Mouse (Mus musculus) kidney, embryonic 14.5 days (tissue): Measurements from ENCODE around the gene Olr1. TPM values are rescaled to one million over a fixed set of nuclear protein-coding genes. Genes with fewer than 3 reads are reported as not detected.
"Not testable (repeated sequence)": the region's sequence is repeated elsewhere in the genome, so short reads cannot be mapped to it uniquely, and the experiment has no call there.

Experiments used
- ATAC-seq: fragments of 200-750 bp; cut with Nextera tagmentation; 2 replicates; pipeline ENCODE4 v1.8.0; 2017; ENCODE audit warnings: moderate number of reproducible peaks, mild to moderate bottlenecking, moderate TSS enrichment, moderate library complexity; ENCODE audit not compliant: low FRiP score, low TSS enrichment
- H3K27ac ChIP-seq: fragments of 300-500 bp; sonication (generic); 2 replicates; pipeline ENCODE4 v1.5.1; 2014; ENCODE audit warnings: low read depth, mild to moderate bottlenecking, low read length, moderate library complexity, mixed read lengths
- H3K27me3 ChIP-seq: fragments of 300-500 bp; sonication (generic); 2 replicates; pipeline ENCODE4 v1.6.1; 2014; ENCODE audit warnings: mild to moderate bottlenecking, low read length; ENCODE audit not compliant: control insufficient read depth, insufficient read depth
- H3K36me3 ChIP-seq: fragments of 300-500 bp; sonication (generic); 2 replicates; pipeline ENCODE4 v1.6.1; 2014; ENCODE audit warnings: low read length, mixed read lengths; ENCODE audit not compliant: control insufficient read depth, insufficient read depth
- H3K4me1 ChIP-seq: fragments of 300-500 bp; sonication (generic); 2 replicates; pipeline ENCODE4 v1.6.1; 2014; ENCODE audit warnings: low read length, mixed read lengths; ENCODE audit not compliant: control insufficient read depth, insufficient read depth
- H3K4me2 ChIP-seq: fragments of 300-500 bp; sonication (generic); replicated peaks from 2 replicates; pipeline ENCODE4 v1.6.1; 2014; ENCODE audit warnings: low read depth, mild to moderate bottlenecking, low read length
- H3K4me3 ChIP-seq: fragments of 300-500 bp; sonication (generic); 2 replicates; pipeline ENCODE4 v1.5.1; 2014; ENCODE audit warnings: mild to moderate bottlenecking, low read length
- H3K9ac ChIP-seq: fragments of 300-500 bp; sonication (generic); 2 replicates; pipeline ENCODE4 v1.6.1; 2014; ENCODE audit warnings: low read depth, mild to moderate bottlenecking, low read length, moderate library complexity
- H3K9me3 ChIP-seq: fragments of 300-500 bp; sonication (generic); 2 replicates; pipeline ENCODE4 v1.6.1; 2016; ENCODE audit warnings: low read length; ENCODE audit not compliant: control insufficient read depth
- WGBS: fragments of 180-500 bp; shearing (Covaris S2); extraction: QIAGEN DNeasy Blood & Tissue Kit; methylation state at CpG from one replicate; pipeline ENCODE4 v1.1.7; 2014; 5-methylcytosine and 5-hydroxymethylcytosine counted together
- polyA plus RNA-seq: library from polyadenylated mRNA; unstranded; fragments of >200 nt; fragmentation: Nextera tagmentation; extraction: Ambion mirVana; gene quantifications from 2 replicates; pipeline ENCODE4 v1.2.1, GENCODE M21; 2014

Olr1 gene
- polyA plus RNA-seq, 1 experiment from 2014 or later, result not detected

DNA sequence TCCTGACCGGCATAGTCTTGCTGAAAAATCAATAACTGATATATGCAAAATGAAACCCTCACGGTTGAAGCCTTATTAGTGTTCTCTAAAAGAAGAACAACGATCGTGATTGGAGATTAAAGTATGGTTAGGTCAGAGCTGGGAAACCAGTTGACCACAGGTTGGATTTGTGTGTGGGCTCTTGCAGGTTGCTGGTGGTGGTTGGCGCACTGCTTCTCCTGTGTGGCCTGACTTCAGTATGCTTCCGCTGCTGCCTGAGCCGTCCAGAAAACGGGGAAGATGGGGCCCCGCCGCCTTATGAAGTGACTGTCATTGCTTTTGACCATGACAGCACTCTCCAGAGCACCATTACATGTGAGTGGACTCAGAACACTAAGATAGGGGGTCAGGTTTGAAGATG lies 9.4 kb upstream of the Olr1 start:
- H3K9ac ChIP-seq, result no peak overlapping the region
- no peak for ATAC-seq
- no peaks in the 10 kb centered on the region for H3K36me3 ChIP-seq
- 91% methylated on average over 10 of the region's 10 CpGs for WGBS
- H3K4me3 ChIP-seq, result no peak overlapping the region
- no peaks in the 10 kb centered on the region for H3K9me3 ChIP-seq
- H3K4me1 ChIP-seq, result peaks cover 12% of the 10 kb centered on the region; the same call in 1 of the 2 replicates
- no peaks in the 10 kb centered on the region for H3K27me3 ChIP-seq
- H3K4me2 ChIP-seq, result no peak overlapping the region
- H3K27ac ChIP-seq, result no peak overlapping the region

DNA sequence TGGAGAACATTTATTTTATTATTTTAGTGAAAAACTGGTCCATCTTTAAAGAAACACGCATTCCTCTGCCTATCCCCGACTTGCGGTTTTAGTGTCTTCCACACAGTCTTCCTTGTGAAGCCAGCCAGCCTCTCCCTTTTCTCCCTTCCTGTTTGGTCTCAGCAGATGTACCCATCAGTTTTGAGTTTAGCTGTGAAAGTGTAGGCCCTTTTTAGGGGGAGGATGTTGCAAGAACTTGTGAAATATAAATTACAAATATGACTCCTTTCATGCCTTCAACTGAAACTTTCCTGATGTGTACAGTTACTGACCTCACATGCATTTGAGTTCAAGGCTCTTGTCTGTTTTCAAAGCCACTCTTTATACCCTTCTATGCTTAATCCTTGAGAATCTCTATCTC lies 8.1 kb upstream of the Olr1 start:
- Histone ChIP-seq H3K9me3 (no peaks in the 10 kb centered on the region), H3K9ac (no peak overlapping the region), H3K4me1 (peaks cover 12% of the 10 kb centered on the region; the same call in 1 of the 2 replicates), H3K36me3 (no peaks in the 10 kb centered on the region), H3K27me3 (no peaks in the 10 kb centered on the region), H3K4me3 (no peak overlapping the region), H3K4me2 (no peak overlapping the region), H3K27ac (no peak overlapping the region)
- WGBS, result 79% methylated on average over 3 of the region's 3 CpGs
- no peak for ATAC-seq

DNA sequence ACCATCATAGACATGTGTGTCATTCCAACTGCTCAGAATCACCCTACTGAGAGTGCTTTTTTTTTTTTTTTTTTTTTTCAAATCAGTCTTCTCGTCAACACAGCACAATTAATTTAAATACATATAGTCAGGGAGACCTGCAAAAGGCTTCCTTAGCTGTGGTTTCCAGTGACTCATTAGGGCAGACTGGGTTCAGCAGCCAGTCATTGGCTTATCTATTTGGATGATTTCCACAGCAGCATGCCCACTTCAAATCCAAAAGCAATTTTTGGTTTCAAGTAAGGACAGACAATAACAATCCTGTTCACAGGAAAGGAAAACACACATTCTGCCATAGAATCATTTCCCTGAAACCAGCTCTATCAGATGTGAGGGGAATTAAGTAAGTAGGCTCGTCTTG lies 7.4 kb upstream of the Olr1 start:
- Histone ChIP-seq H3K27me3 (no peaks in the 10 kb centered on the region), H3K9me3 (no peaks in the 10 kb centered on the region), H3K27ac (no peak overlapping the region), H3K36me3 (no peaks in the 10 kb centered on the region), H3K4me2 (no peak overlapping the region), H3K9ac (no peak overlapping the region), H3K4me3 (no peak overlapping the region), H3K4me1 (peaks cover 12% of the 10 kb centered on the region; the same call in 1 of the 2 replicates)
- no peak for ATAC-seq
- WGBS, result 75% methylated on average over 2 of the region's 2 CpGs

DNA sequence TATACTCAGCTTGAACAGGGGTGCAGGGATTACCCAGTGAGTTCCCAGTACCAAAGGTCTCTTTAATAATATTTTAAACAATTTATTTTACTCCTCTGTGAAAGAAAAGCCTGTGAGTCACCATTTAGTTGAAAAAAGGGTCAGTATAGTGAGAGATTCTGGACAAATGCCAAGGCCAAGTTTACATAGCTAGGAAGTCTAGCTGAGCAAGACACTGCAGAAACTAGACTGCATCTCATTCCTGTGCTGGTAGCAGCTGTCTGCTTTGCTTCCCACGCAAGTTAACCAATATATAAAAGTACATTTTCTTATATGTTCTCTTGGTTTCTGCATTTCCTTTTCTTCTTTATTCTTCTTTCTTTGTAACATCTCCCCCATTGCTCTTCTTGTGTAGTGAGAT lies 6.4 kb upstream of the Olr1 start:
- Histone ChIP-seq H3K27ac (no peak overlapping the region; the same call in 1 of the 2 replicates), H3K4me3 (no peak overlapping the region)
- ATAC-seq, result no peak

DNA sequence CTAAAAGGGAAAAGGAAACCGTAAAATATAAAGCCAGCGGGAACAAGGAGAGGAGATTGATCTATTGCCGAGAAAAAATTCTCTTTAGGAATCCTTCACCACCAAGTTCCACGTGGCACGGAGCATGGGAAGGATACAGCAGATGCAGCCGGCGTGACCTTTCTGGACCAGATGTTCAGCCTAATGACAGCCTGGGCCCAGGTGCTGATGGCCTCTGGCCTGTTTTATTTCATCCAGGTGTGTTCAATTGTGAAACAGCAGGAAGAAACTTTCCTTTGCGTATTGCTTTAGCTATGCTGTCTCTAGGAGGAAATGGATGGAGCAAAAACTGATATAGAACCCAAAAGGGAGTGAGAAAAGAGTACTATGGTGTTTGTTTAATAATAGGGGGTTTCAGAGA lies 5.9 kb upstream of the Olr1 start:
- Histone ChIP-seq H3K4me3 (no peak overlapping the region), H3K27ac (peak overlapping the region; percentile 33; the same call in 1 of the 2 replicates), H3K4me1 (peaks cover 12% of the 10 kb centered on the region; the same call in 1 of the 2 replicates), H3K27me3 (no peaks in the 10 kb centered on the region), H3K9me3 (no peaks in the 10 kb centered on the region), H3K4me2 (no peak overlapping the region; the same call in 1 of the 2 replicates), H3K9ac (0 out of 2 replicates have a peak overlapping the region, but pooled peaks have one; percentile 19), H3K36me3 (no peaks in the 10 kb centered on the region)
- 40% methylated on average over 8 of the region's 8 CpGs for WGBS
- no peak for ATAC-seq

More for the DNA sequence above, 6.4 kb upstream of the Olr1 start:
- WGBS, result 48% methylated on average over 1 of the region's 1 CpGs
- Histone ChIP-seq H3K36me3 (no peaks in the 10 kb centered on the region), H3K4me2 (no peak overlapping the region), H3K27me3 (no peaks in the 10 kb centered on the region), H3K4me1 (peaks cover 12% of the 10 kb centered on the region; the same call in 1 of the 2 replicates), H3K9me3 (no peaks in the 10 kb centered on the region), H3K9ac (no peak overlapping the region)

DNA sequence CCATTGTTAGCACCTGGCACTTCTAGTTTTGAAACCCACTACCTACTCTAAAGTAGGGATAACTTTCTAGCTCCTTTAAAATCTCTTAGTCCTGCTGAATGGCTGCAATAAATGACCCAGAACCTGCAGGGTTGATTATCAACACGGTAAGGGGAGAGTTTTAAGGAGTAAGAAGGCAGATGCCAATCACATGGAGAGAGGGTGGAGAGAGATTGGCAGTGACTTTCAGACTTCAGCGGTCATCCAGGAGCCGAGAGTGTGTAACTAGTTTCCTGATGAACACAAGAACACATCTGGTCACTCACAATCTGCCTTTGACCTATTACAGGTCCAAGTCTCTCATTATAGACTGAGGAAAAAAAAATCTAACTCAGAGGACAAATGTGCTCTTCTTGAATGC lies 5.4 kb upstream of the Olr1 start, which contains the start of gene Tmem52b:
Gene Tmem52b (plus strand): TSS at position 189 of the 400 bp plus-strand sequence.
- H3K4me2 ChIP-seq, result no peak within 1 kb of the TSS; the same call in 1 of the 2 replicates
- peak within 1 kb of the TSS; percentile 33; the same call in 1 of the 2 replicates for H3K27ac ChIP-seq
- H3K4me3 ChIP-seq, result no peak within 1 kb of the TSS
- ATAC-seq, result no peak
- no peaks in the 10 kb centered on the region for H3K27me3 ChIP-seq
- 31% methylated on average over 3 of the region's 3 CpGs for WGBS
- 0 out of 2 replicates have a peak within 1 kb of the TSS, but pooled peaks have one; percentile 19 for H3K9ac ChIP-seq
- H3K36me3 ChIP-seq, result no peaks in the 10 kb centered on the region
- H3K4me1 ChIP-seq, result peaks cover 12% of the 10 kb centered on the region; the same call in 1 of the 2 replicates
- no peaks in the 10 kb centered on the region for H3K9me3 ChIP-seq

DNA sequence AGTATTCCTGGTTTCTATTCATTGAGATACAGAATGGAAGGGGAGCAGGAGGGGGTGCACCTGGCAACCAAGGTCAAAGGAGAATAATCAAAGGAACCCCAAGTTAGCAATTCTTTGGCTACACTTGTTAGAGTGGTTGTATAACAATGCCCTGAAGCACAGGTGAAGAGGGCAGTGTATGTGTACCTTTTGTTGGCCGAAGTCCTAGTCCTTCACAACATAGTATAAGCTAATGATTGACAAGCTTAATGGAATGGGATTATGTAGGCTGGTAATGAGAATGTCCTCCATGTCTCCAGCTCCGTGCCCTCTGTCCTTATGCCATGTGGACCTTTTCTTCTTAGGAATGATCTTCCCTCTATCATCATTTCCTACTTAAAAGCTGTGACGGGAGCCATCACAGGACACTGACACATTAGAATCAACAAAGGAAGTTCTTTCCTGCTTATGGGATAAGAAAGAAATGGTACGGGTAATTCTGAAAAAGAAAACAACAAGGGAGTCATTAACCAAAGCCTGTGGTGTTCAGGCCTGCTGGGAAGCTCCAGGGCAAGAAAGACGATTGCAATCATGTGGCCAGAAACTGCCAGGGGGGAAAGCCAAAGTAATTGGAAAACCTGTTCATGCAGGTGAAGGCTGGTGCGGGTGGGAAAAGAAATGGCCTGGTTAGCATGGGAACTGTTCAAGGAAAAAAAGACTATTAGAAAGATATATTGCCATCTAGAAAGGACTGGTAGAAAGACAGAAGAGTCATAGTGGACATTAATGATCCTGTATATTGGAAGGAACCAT lies 3.4 kb upstream of the Olr1 start:
- H3K4me2 ChIP-seq, result no peak overlapping the region
- ATAC-seq, result peak; percentile 36; the same call in 1 of the 2 replicates

DNA sequence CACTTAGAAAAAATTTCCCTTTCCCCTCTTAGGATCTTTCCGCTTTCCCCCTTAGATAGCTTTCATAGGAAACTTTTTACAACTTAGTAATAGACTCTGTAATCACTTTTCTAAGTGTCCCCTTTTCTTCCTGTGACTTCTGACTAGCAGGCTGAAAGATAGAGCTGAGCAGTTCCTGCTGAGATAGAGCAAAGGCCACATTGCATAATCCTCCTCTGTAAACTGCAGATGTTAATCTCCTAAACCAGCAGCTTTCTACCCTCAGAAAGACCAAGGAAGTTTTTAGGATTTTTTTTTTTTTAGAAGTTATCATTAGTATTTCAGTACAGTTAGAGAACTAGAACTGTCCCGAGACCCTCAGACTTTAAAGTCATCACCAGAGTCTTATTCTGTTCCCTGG lies 3.5 kb downstream of the Olr1 start:
- ATAC-seq, result no peak
- no peak overlapping the region for H3K27ac ChIP-seq
- H3K4me2 ChIP-seq, result no peak overlapping the region
- no peak overlapping the region for H3K4me3 ChIP-seq
- WGBS, result 85% methylated on average over 2 of the region's 2 CpGs
- no peaks in the 10 kb centered on the region for H3K4me1 ChIP-seq
- H3K27me3 ChIP-seq, result no peaks in the 10 kb centered on the region
- no peak overlapping the region for H3K9ac ChIP-seq
- peaks cover 3% of the 10 kb centered on the region; the same call in 1 of the 2 replicates for H3K9me3 ChIP-seq
- H3K36me3 ChIP-seq, result no peaks in the 10 kb centered on the region

More for the DNA sequence above, 3.4 kb upstream of the Olr1 start:
- H3K4me1 ChIP-seq, result peaks cover 12% of the 10 kb centered on the region; the same call in 1 of the 2 replicates
- H3K4me3 ChIP-seq, result no peak overlapping the region
- H3K36me3 ChIP-seq, result no peaks in the 10 kb centered on the region
- H3K27me3 ChIP-seq, result no peaks in the 10 kb centered on the region
- 58% methylated on average over 6 of the region's 6 CpGs for WGBS
- peak overlapping the region; percentile 14; the same call in 1 of the 2 replicates for H3K27ac ChIP-seq
- H3K9ac ChIP-seq, result no peak overlapping the region
- H3K9me3 ChIP-seq, result no peaks in the 10 kb centered on the region

DNA sequence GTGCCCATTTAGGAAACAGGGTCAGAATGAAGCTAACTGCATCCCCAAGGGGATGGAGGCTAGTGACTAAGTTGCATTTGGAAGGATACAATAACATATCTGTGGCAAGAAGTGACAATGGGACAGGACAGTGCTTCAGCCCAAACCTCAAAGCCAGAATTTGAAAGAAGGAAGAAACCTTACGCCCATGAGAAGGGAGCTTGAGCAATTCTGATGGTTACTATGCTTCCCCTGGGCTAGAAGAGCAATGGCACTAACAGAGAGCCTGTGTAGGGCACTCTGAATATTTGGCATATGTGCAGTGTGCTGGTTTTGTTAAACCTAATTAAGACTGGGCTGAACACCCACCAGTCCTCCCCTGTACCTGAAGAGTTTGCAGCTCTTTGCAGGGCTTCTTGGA lies 7.4 kb downstream of the Olr1 start:
- ATAC-seq, H3K27ac ChIP-seq, H3K36me3 ChIP-seq, H3K9ac ChIP-seq, H3K4me3 ChIP-seq, H3K4me1 ChIP-seq, H3K27me3 ChIP-seq, H3K4me2 ChIP-seq, H3K9me3 ChIP-seq: not testable (repeated sequence)
- WGBS, result 88% methylated on average over 1 of the region's 1 CpGs
